Mouse (Mus musculus): Measurements from ENCODE around the gene Sec1. TPM values are rescaled to one million over a fixed set of nuclear protein-coding genes. Genes with fewer than 3 reads are reported as not detected.

The Sec1 gene
- total RNA-seq, 1 experiment from 2014 or later: not detected

GRCm38 (mm10) chr7:45720413-45721233, 26.4 kb upstream of the Sec1 start, which contains the start of gene Fam83e:
Gene Fam83e, plus strand, starts transcription at chr7:45721212.
- no peak for ATAC-seq (replicated peaks in 1 of 2; ENCODE audit: insufficient read depth in 1 of 2, low FRiP score in 2 of 2, low TSS enrichment in 1 of 2, low read depth in 1 of 2, poor library complexity in 2 of 2, severe bottlenecking in 2 of 2)

GRCm38 (mm10) chr7:45719738-45720412, 25.7 kb upstream of the Sec1 start:
- no peak for ATAC-seq (replicated peaks in 1 of 2; ENCODE audit: insufficient read depth in 1 of 2, low FRiP score in 2 of 2, low TSS enrichment in 1 of 2, low read depth in 1 of 2, poor library complexity in 2 of 2, severe bottlenecking in 2 of 2)

GRCm38 (mm10) chr7:45719180-45719579, 25.0 kb upstream of the Sec1 start:
- ATAC-seq (replicated peaks in 1 of 2; ENCODE audit: insufficient read depth in 1 of 2, low FRiP score in 2 of 2, low TSS enrichment in 1 of 2, low read depth in 1 of 2, poor library complexity in 2 of 2, severe bottlenecking in 2 of 2): no peak

GRCm38 (mm10) chr7:45718331-45718730, 24.1 kb upstream of the Sec1 start:
- ATAC-seq (replicated peaks in 1 of 2; ENCODE audit: insufficient read depth in 1 of 2, low FRiP score in 2 of 2, low TSS enrichment in 1 of 2, low read depth in 1 of 2, poor library complexity in 2 of 2, severe bottlenecking in 2 of 2): no peak

- ATAC-seq (replicated peaks in 1 of 2; ENCODE audit: insufficient read depth in 1 of 2, low FRiP score in 2 of 2, low TSS enrichment in 1 of 2, low read depth in 1 of 2, poor library complexity in 2 of 2, severe bottlenecking in 2 of 2): peak; percentile 63 to 73
Measured at GRCm38 (mm10) chr7:45717918-45718297, 23.7 kb upstream of the Sec1 start, which contains the start of gene Sphk2. Gene Sphk2, minus strand, starts transcription at chr7:45718002.

GRCm38 (mm10) chr7:45716952-45717917, 23.0 kb upstream of the Sec1 start:
- peak; percentile 8 to 18; a peak in 3 of 4 replicates for ATAC-seq (replicated peaks in 1 of 2; ENCODE audit: insufficient read depth in 1 of 2, low FRiP score in 2 of 2, low TSS enrichment in 1 of 2, low read depth in 1 of 2, poor library complexity in 2 of 2, severe bottlenecking in 2 of 2)

- no peak for ATAC-seq (replicated peaks in 1 of 2; ENCODE audit: insufficient read depth in 1 of 2, low FRiP score in 2 of 2, low TSS enrichment in 1 of 2, low read depth in 1 of 2, poor library complexity in 2 of 2, severe bottlenecking in 2 of 2)
Measured at GRCm38 (mm10) chr7:45716460-45716857, 22.3 kb upstream of the Sec1 start.

- ATAC-seq (replicated peaks in 1 of 2; ENCODE audit: insufficient read depth in 1 of 2, low FRiP score in 2 of 2, low TSS enrichment in 1 of 2, low read depth in 1 of 2, poor library complexity in 2 of 2, severe bottlenecking in 2 of 2): no peak; a peak in 1 of 4 replicates
Measured at GRCm38 (mm10) chr7:45715741-45716459, 21.7 kb upstream of the Sec1 start.

GRCm38 (mm10) chr7:45715090-45715708, 21.0 kb upstream of the Sec1 start, which contains the start of gene Rpl18:
Gene Rpl18, plus strand, starts transcription at chr7:45715457.
- ATAC-seq (replicated peaks in 1 of 2; ENCODE audit: insufficient read depth in 1 of 2, low FRiP score in 2 of 2, low TSS enrichment in 1 of 2, low read depth in 1 of 2, poor library complexity in 2 of 2, severe bottlenecking in 2 of 2): peak; percentile 84 to 85

GRCm38 (mm10) chr7:45714630-45715089, 20.5 kb upstream of the Sec1 start:
- no peak for ATAC-seq (replicated peaks in 1 of 2; ENCODE audit: insufficient read depth in 1 of 2, low FRiP score in 2 of 2, low TSS enrichment in 1 of 2, low read depth in 1 of 2, poor library complexity in 2 of 2, severe bottlenecking in 2 of 2)

- no peak for ATAC-seq (replicated peaks in 1 of 2; ENCODE audit: insufficient read depth in 1 of 2, low FRiP score in 2 of 2, low TSS enrichment in 1 of 2, low read depth in 1 of 2, poor library complexity in 2 of 2, severe bottlenecking in 2 of 2)
Measured at GRCm38 (mm10) chr7:45713881-45714520, 19.8 kb upstream of the Sec1 start.

- ATAC-seq (replicated peaks in 1 of 2; ENCODE audit: insufficient read depth in 1 of 2, low FRiP score in 2 of 2, low TSS enrichment in 1 of 2, low read depth in 1 of 2, poor library complexity in 2 of 2, severe bottlenecking in 2 of 2): no peak
Measured at GRCm38 (mm10) chr7:45713396-45713795, 19.2 kb upstream of the Sec1 start.

- no peak for ATAC-seq (replicated peaks in 1 of 2; ENCODE audit: insufficient read depth in 1 of 2, low FRiP score in 2 of 2, low TSS enrichment in 1 of 2, low read depth in 1 of 2, poor library complexity in 2 of 2, severe bottlenecking in 2 of 2)
Measured at GRCm38 (mm10) chr7:45712022-45712757, 18.0 kb upstream of the Sec1 start.

GRCm38 (mm10) chr7:45711316-45712021, 17.3 kb upstream of the Sec1 start:
- ATAC-seq (replicated peaks in 1 of 2; ENCODE audit: insufficient read depth in 1 of 2, low FRiP score in 2 of 2, low TSS enrichment in 1 of 2, low read depth in 1 of 2, poor library complexity in 2 of 2, severe bottlenecking in 2 of 2): no peak
